Mouse (Mus musculus) intestine, embryonic 15.5 days (tissue): ENCODE measurements around the gene Cers2. TPM values are rescaled to one million over a fixed set of nuclear protein-coding genes. Genes with fewer than 3 reads are reported as not detected.

Experiments
- ATAC-seq: fragments of 200-750 bp; cut with Nextera tagmentation; 2 replicates; pipeline ENCODE4 v1.8.0; 2017; ENCODE audit warnings: moderate TSS enrichment, moderate library complexity
- H3K27ac ChIP-seq: fragments of 300-500 bp; sonication (generic); 2 replicates; pipeline ENCODE4 v1.5.1; 2015; ENCODE audit warnings: mild to moderate bottlenecking, inconsistent platforms
- H3K27me3 ChIP-seq: fragments of 300-500 bp; sonication (generic); replicated peaks from 2 replicates; pipeline ENCODE4 v1.6.1; 2015; ENCODE audit warnings: inconsistent platforms
- H3K36me3 ChIP-seq: fragments of 300-500 bp; sonication (generic); 2 replicates; pipeline ENCODE4 v1.6.1; 2015; ENCODE audit warnings: inconsistent platforms
- H3K4me1 ChIP-seq: fragments of 300-500 bp; sonication (generic); replicated peaks from 2 replicates; pipeline ENCODE4 v1.6.1; 2015; ENCODE audit warnings: inconsistent platforms
- H3K4me2 ChIP-seq: fragments of 300-500 bp; sonication (generic); replicated peaks from 2 replicates; pipeline ENCODE4 v1.6.1; 2015; ENCODE audit warnings: mild to moderate bottlenecking, inconsistent platforms
- H3K4me3 ChIP-seq: fragments of 300-500 bp; sonication (generic); replicated peaks from 2 replicates; pipeline ENCODE4 v1.5.1; 2015; ENCODE audit warnings: inconsistent platforms
- H3K9ac ChIP-seq: fragments of 300-500 bp; sonication (generic); 2 replicates; pipeline ENCODE4 v1.6.1; 2015; ENCODE audit warnings: inconsistent platforms
- H3K9me3 ChIP-seq: fragments of 300-500 bp; sonication (generic); 2 replicates; pipeline ENCODE4 v1.6.1; 2016; ENCODE audit warnings: inconsistent platforms
- polyA plus RNA-seq: library from polyadenylated mRNA; unstranded; fragments of >200 nt; fragmentation: Nextera tagmentation; extraction: Ambion mirVana; gene quantifications from 2 replicates; pipeline ENCODE4 v1.2.1, GENCODE M21; 2015

The Cers2 gene
- polyA plus RNA-seq, 1 experiment from 2014 or later = 146 TPM

DNA sequence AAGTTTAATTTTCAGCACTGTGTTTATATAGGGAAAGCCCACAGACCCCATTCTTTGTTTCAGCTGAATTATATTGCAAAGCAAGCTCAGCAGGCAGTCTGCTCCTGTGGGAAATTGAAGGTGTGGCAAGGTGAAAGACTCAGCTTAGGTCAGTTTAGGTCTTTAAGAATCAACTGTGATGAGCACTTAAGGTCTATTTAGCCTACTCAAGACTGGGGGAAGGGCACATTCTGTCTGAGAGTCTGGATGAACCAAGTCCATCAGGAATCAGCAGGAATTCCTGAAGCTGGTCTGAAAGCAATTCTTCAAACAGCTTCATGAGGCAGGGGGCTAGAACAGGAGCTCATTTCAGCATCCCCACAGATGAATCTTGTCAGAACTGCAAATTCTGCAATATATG, 55.5 kb downstream of the Cers2 start:
- H3K4me3 ChIP-seq = no peak overlapping the region
- H3K4me1 ChIP-seq = no peaks in the 10 kb centered on the region
- no peak overlapping the region for H3K4me2 ChIP-seq
- H3K36me3 ChIP-seq = no peaks in the 10 kb centered on the region
- no peak overlapping the region for H3K9ac ChIP-seq
- no peak for ATAC-seq
- no peaks in the 10 kb centered on the region for H3K27me3 ChIP-seq
- no peak overlapping the region for H3K27ac ChIP-seq
- no peaks in the 10 kb centered on the region for H3K9me3 ChIP-seq

Other genes starting within 250 kb of the Cers2 start
- 15.7 and 15.9 TPM in 2 replicates for gene Pip5k1a, start 207.9 kb upstream of the Cers2 start, polyA plus RNA-seq
- gene Vps72, start 203.8 kb upstream of the Cers2 start, polyA plus RNA-seq = 112 and 113 TPM in 2 replicates
- gene Tmod4, start 190.3 kb upstream of the Cers2 start, polyA plus RNA-seq = 0.83 and 0.99 TPM in 2 replicates
- 57.0 and 62.3 TPM in 2 replicates for gene Scnm1, start 180.8 kb upstream of the Cers2 start, polyA plus RNA-seq
- 10.3 and 10.7 TPM in 2 replicates for gene Lysmd1, start 180.7 kb upstream of the Cers2 start, polyA plus RNA-seq
- 4.3 and 5.3 TPM in 2 replicates for gene Tnfaip8l2, start 172.4 kb upstream of the Cers2 start, polyA plus RNA-seq
- gene Sema6c, start 154.3 kb upstream of the Cers2 start, polyA plus RNA-seq = 4.3 and 4.8 TPM in 2 replicates
- 8.0 and 8.5 TPM in 2 replicates for gene Gabpb2, start 96.9 kb upstream of the Cers2 start, polyA plus RNA-seq
- gene Cdc42se1, start 86.1 kb upstream of the Cers2 start, polyA plus RNA-seq = 70.2 and 74.3 TPM in 2 replicates
- 19.0 and 20.2 TPM in 2 replicates for gene Mllt11, start 82.6 kb upstream of the Cers2 start, polyA plus RNA-seq
- 0.16 and 0.20 TPM in 2 replicates for gene Gm128, start 73.2 kb upstream of the Cers2 start, polyA plus RNA-seq
- gene Bnipl, start 63.6 kb upstream of the Cers2 start, polyA plus RNA-seq = 0.36 and 0.56 TPM in 2 replicates
- gene Mindy1, start 33.4 kb upstream of the Cers2 start, polyA plus RNA-seq = 36.1 and 38.4 TPM in 2 replicates
- 15.5 and 15.7 TPM in 2 replicates for gene Prune1, start 32.7 kb upstream of the Cers2 start, polyA plus RNA-seq
- gene Anxa9, start 7.6 kb upstream of the Cers2 start, polyA plus RNA-seq = 1.4 and 1.6 TPM in 2 replicates
- 29.2 and 31.2 TPM in 2 replicates for gene Setdb1, start 42.4 kb downstream of the Cers2 start, polyA plus RNA-seq
- gene 4930558C23Rik, start 88.0 kb downstream of the Cers2 start, polyA plus RNA-seq = not detected in 2 replicates
- 32.8 and 34.6 TPM in 2 replicates for gene Arnt, start 119.6 kb downstream of the Cers2 start, polyA plus RNA-seq
- 8.5 and 9.5 TPM in 2 replicates for gene Ctsk, start 184.5 kb downstream of the Cers2 start, polyA plus RNA-seq
- 28.2 and 29.6 TPM in 2 replicates for gene Ctss, start 212.0 kb downstream of the Cers2 start, polyA plus RNA-seq
- gene Hormad1, start 244.9 kb downstream of the Cers2 start, polyA plus RNA-seq = not detected in 2 replicates